Mouse (Mus musculus) kidney, adult 2 months (tissue): ENCODE data around the gene Kcnc3.
A peak's percentile ranks its signal among the peaks of the same experiment; 100 is the strongest.

Experiments used
- CTCF ChIP-seq: fragments of 200-500 bp; conservative IDR thresholded peaks from 2 replicates; pipeline ENCODE4 v1.5.1; 2011; ENCODE audit warnings: low read depth, mild to moderate bottlenecking, control low read depth, low read length, moderate library complexity, mixed read lengths; ENCODE audit not compliant: insufficient read depth, insufficient read length
- POLR2A ChIP-seq: fragments of 200-500 bp; IDR thresholded peaks from one replicate; pipeline ENCODE4 v1.6.1; 2011; ENCODE audit warnings: low read depth, low read length, control low read depth

- TF ChIP-seq POLR2A: no peak
- TF ChIP-seq CTCF: peak; percentile 83
Measured at GRCm38 (mm10) chr7:44649990-44650389, 59.5 kb downstream of the Kcnc3 start.
